Mouse (Mus musculus) spleen, adult 12 weeks (tissue): ENCODE results near the gene Cep57l1.

Source experiments
- DNase-seq: peaks from one replicate; pipeline ENCODE4 v3.0.0; 2022; ENCODE audit warnings: low spot score

Cep57l1 gene

DNA sequence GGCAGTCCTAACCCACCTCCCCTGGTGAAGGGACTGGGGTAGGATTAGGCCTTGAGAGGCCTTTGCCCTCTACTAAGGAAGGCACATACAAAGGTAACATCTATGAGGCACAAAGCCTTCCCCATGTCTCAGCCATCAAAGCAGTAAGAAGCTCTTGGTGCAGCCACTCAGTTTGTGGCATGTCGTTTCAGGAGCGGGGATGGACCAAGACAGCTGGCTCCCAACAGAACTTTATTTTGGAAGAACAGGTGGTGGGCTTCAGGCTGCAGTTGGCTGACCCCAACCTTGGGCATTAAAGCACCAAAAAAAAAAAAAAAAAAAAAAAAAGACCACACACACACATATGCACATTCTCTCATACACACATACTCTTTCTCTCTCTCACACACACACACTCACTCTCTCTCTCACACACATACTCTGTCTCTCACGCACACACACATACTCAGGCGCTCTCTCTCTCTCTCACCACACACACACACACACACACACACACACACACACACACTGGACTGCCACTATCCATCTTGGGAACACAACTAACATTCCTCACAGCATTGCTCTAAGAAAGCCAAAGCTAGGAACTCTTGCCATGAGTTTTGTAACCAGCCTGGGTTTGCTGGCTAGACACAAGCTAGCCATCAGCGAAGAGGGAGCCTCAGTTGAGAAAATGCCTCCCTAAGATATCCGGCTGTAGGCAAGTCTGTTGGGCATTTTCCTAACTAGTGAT is 133.7 kb downstream of the Cep57l1 start:
- no peak for DNase-seq

DNA sequence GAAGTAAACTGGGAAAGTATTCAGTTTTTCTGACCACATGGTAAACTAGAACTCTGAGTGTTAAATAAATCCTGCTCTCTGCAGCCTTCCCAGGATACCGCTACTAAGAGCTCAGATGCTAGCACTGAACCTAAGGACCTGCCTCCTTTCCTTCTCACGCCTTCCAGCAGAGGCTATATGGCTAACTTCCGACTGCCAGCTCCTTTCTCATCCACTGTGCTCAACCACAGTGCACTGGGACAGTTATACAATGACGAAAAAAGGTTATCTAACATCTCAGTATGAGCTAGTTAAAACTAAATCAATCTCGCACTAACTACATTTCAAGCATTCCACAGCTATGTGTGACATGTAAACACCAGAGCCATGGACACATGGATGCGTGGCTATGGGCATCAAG is 134.4 kb downstream of the Cep57l1 start:
- DNase-seq: no peak

DNA sequence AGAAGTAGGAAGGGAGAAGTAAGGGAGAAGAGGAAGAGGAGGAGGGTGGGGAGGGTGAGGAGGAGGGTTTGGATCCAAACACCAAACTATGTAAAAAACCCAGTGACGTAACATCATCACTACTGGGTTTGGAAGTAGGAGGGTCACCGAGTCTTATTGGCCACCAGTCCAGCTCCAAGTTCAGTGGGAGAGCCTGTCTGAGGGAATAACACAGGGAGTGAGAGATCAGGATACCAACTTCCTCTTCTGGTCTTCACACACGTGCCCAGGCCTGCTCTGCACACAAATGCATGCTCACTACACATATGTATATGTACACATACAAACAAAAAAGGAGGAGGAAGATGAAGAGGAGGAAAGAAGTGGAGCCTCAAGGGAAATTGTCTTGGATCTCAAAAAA is 135.3 kb downstream of the Cep57l1 start:
- no peak for DNase-seq

DNA sequence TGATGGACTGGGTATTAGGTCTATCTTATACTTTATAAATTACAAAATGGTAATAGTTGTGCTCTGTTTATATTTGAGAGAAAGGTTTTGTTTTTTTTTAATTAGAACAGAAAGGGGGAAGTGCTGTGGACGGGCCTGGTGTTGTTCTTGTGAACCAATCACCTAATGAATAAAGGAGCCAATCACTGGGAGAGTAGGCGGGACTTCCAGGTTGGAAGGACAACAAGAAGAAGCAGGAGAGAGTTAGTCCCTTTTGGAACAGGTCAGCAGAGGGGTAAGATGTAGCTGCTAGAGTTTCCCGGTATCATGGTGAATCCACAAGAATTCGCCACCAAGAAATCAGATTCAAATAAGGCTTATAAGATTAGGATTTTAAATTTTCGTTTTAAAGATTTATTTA is 139.5 kb downstream of the Cep57l1 start:
- DNase-seq: no peak
